In the genomic region with DNA sequence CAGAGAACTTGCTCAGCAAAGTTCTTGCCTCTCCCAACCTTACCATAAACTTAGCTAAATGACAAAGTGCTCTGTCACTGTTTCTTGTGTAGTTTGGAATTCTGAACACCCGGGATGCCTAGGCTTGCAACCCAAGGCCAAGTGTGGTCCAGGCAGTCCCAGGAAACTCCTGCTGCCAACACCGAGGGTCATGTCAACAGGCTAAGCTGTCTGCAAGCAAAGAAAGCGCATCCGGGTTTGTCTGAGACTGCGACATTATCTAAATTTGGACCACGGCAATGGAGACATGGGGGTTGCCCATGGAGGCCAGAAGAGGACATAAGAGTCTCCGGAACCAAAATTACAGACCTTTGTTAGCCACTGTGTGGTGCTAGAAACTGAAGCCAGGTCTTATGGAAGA, we compare ENCODE assay signal across 15 mouse cellular contexts.
"Had no signal": no experiment of that assay in that cellular context is flagged by ENCODE, and none has a peak within 500 bp of the region (broad histone marks: within the 10 kb centered on the region; RNA-seq: fewer than 3 reads in every experiment).

No protein-coding gene starts in this region.

- H3K4me2 ChIP-seq: liver, embryonic 11.5 days; liver, embryonic 15.5 days; neural tube, embryonic 12.5 days had no signal

- H3K27me3 ChIP-seq: liver, embryonic 15.5 days; neural tube, embryonic 12.5 days had no signal

- H3K9me3 ChIP-seq: limb, embryonic 10.5 days; liver, embryonic 15.5 days; neural tube, embryonic 12.5 days had no signal

- H3K4me3 ChIP-seq: left cerebral cortex, adult 2 months; limb, embryonic 10.5 days; liver, embryonic 15.5 days; neural tube, embryonic 12.5 days had no signal

- ATAC-seq: lung, postnatal 0 days had no signal

- H3K36me3 ChIP-seq: liver, embryonic 15.5 days had no signal

- H3K9ac ChIP-seq: liver, embryonic 15.5 days; neural tube, embryonic 12.5 days had no signal

- H3K4me1 ChIP-seq: limb, embryonic 10.5 days; liver, embryonic 15.5 days had no signal

- H3K27ac ChIP-seq: limb, embryonic 10.5 days; liver, embryonic 15.5 days; neural tube, embryonic 12.5 days had no signal

- DNase-seq: kidney, postnatal 10 days; kidney, postnatal 4 days; lung, adult 2 months; lung, postnatal 36 days; retina, postnatal 1 day; right cerebral cortex, postnatal 4 days; spleen, adult 18-20 months; thymus, adult 18-20 months; thymus, postnatal 14 days had no signal
